Mouse (Mus musculus): ENCODE results near the gene 1700029H14Rik.

DNA sequence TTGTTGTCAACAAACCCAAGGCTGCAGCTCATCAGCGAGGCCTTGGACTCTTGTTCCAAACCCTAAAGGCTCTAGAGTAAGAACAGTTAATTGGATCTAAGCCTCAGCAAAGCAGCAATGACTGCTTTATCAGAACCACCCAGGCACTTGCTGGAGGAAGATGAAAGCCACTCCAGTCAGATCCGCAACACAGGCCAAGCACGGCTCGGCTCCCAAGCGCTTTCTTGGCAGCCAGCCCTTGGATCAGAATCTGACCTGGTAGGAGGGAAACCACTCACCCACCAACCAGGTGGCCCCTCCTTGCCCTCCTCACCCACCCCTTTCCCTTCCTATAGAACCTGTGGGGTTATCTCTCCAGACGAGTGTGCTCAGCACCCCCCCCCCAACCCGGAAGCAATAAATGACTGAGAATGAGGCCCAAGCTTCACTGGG lies 46.2 kb downstream of the 1700029H14Rik start:
- TF ChIP-seq POLR2A (IDR thresholded peaks at IDR 0.05; ENCODE audit: borderline replicate concordance, insufficient read depth, low read length) (no peak), CTCF (IDR thresholded peaks at IDR 0.05; ENCODE audit: borderline replicate concordance, insufficient read depth, low read depth, low read length) (no peak)

Measured in cerebellum, adult 2 months (tissue).